Mouse (Mus musculus) forebrain, embryonic 15.5 days (tissue): ENCODE measurements at regions not wholly inside any gene's neighbourhood (a gene's known extent, or its start where the extent isn't known, plus 50 kb on each side); places are given as distances from the start of the nearest gene placed in this dataset.
A peak's percentile ranks its signal among the peaks of the same experiment; 100 is the strongest.
"Not testable (repeated sequence)": the region's sequence is repeated elsewhere in the genome, so short reads cannot be mapped to it uniquely, and the experiment has no call there.

Experiments
- ATAC-seq: fragments of 200-750 bp; cut with Nextera tagmentation; replicated peaks from 2 replicates; pipeline ENCODE4 v1.8.0; 2017; ENCODE audit warnings: mild to moderate bottlenecking, moderate TSS enrichment, moderate library complexity
- H3K27ac ChIP-seq: fragments of 300-500 bp; sonication (generic); replicated peaks from 2 replicates; pipeline ENCODE4 v1.5.1; 2015; ENCODE audit warnings: mild to moderate bottlenecking, inconsistent platforms
- H3K27me3 ChIP-seq: fragments of 300-500 bp; sonication (generic); 2 replicates; pipeline ENCODE4 v1.6.1; 2015; ENCODE audit warnings: inconsistent platforms
- H3K36me3 ChIP-seq: fragments of 300-500 bp; sonication (generic); 2 replicates; pipeline ENCODE4 v1.6.1; 2015; ENCODE audit warnings: mild to moderate bottlenecking, inconsistent platforms
- H3K4me1 ChIP-seq: fragments of 300-500 bp; sonication (generic); 2 replicates; pipeline ENCODE4 v1.6.1; 2015; ENCODE audit warnings: inconsistent platforms
- H3K4me2 ChIP-seq: fragments of 300-500 bp; sonication (generic); replicated peaks from 2 replicates; pipeline ENCODE4 v1.6.1; 2015; ENCODE audit warnings: mild to moderate bottlenecking, inconsistent platforms
- H3K4me3 ChIP-seq: fragments of 300-500 bp; sonication (generic); 2 replicates; pipeline ENCODE4 v1.5.1; 2015; ENCODE audit warnings: mild to moderate bottlenecking, inconsistent platforms
- H3K9ac ChIP-seq: fragments of 300-500 bp; sonication (generic); replicated peaks from 2 replicates; pipeline ENCODE4 v1.6.1; 2015; ENCODE audit warnings: mild to moderate bottlenecking, inconsistent platforms
- H3K9me3 ChIP-seq: fragments of 300-500 bp; sonication (generic); 2 replicates; pipeline ENCODE4 v1.6.1; 2016; ENCODE audit warnings: inconsistent platforms
- WGBS: fragments of 180-500 bp; shearing (Covaris S2); methylation state at CpG from one replicate; pipeline ENCODE4 v1.1.7; 2015; ENCODE audit warnings: mixed read lengths; 5-methylcytosine and 5-hydroxymethylcytosine counted together

DNA sequence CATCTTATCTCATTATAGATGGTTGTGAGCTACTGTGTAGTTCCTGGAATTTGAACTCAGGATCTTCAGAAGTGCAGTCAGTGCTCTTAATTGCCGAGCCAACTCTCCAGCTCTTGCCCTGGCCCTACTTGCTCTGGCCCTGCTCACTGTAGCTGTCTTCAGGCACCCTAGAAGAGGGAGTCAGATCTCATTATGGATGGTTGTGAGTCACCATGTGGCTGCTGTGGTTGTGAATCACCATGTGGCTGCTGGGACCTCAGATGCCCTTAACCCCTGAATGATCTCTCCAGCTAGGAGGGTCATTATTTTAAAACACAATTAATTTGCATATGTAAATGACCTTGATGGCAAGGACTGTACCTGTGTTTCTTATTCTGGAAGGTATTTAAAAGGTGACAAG is 249.1 kb upstream of the Pfkp start:
- no peaks in the 10 kb centered on the region for H3K36me3 ChIP-seq
- no peak overlapping the region for H3K27ac ChIP-seq
- no peaks in the 10 kb centered on the region for H3K27me3 ChIP-seq
- H3K9ac ChIP-seq = no peak overlapping the region
- WGBS = 91% methylated on average over 1 of the region's 1 CpGs
- no peaks in the 10 kb centered on the region for H3K9me3 ChIP-seq
- no peaks in the 10 kb centered on the region for H3K4me1 ChIP-seq
- no peak for ATAC-seq
- H3K4me3 ChIP-seq = no peak overlapping the region
- no peak overlapping the region for H3K4me2 ChIP-seq

DNA sequence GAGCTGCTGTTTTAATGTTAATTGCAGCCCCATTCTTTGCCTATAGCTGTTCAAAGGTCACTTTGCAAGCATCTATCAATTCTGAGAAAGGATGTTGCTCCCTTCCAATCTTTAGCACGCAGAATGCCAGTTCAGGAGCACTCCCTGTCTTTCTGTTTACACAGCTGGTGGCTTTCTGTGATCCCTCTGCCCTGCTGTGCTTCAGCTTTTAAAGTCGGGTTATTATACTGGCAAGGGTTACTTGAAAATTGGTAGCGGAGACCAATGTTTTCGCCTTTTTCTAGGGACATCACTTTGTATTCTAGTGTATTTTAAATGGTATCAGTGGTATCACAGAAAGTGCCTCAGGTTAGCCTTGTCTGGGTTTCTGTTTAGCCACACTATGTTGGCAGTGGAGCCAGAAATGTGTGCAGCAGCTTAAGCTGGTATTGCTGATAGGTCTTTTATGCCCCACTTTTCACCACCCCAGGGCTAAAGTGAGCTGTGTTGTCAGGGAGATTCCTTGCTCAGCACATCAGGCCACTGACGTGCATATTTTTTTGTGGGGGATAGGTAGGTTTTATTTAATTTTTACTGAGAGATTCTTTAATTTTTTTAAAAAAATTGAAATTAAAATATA is 243.0 kb upstream of the Pfkp start:
- no peaks in the 10 kb centered on the region for H3K36me3 ChIP-seq
- no peak overlapping the region for H3K9ac ChIP-seq
- no peak for ATAC-seq
- no peaks in the 10 kb centered on the region for H3K27me3 ChIP-seq
- H3K4me3 ChIP-seq = no peak overlapping the region
- H3K27ac ChIP-seq = no peak overlapping the region
- H3K4me1 ChIP-seq = no peaks in the 10 kb centered on the region
- no peak overlapping the region for H3K4me2 ChIP-seq
- WGBS = 22% methylated on average over 5 of the region's 5 CpGs
- no peaks in the 10 kb centered on the region for H3K9me3 ChIP-seq

DNA sequence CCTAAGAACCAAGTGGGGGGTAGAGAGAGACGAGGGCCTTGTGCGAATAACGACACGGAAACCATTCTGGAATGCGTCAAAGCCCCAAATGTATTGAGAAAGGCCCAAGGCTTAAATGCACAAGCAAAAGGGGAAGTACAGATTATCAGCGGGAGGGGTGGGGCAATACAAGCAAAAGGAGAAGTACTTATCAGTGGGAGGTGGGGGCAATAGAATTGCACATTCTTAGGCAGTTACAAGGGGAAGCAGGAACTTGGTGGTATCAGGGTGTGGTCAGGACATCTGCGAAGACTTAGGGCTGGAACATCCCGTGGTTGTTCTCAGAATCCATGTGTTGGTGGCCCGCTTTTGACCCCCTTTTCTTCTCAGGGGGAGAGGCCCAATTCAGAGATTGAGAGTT is 240.9 kb upstream of the Pfkp start:
- H3K36me3 ChIP-seq, H3K27me3 ChIP-seq, H3K4me2 ChIP-seq, H3K27ac ChIP-seq, H3K4me1 ChIP-seq, ATAC-seq, H3K9ac ChIP-seq, H3K9me3 ChIP-seq, H3K4me3 ChIP-seq: not testable (repeated sequence)
- 81% methylated on average over 9 of the region's 9 CpGs for WGBS

DNA sequence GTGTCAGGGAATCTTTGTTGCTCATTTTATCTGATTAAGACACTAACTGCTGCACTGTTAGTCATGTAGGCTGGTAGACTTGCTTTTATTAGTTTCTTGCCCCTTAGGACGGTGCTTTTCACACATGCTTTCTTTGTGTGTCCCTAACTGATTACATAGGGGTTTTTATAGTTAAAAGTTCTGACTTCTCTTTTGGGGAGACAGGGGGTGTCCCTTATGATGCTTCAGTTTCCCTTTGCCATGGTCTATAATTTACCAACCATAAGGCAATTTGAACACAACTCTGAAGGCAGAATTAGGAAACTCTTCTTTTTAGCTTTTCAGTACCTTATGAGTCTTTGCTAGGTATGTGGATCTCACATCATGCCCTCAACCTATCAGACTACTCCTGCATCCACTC is 239.8 kb upstream of the Pfkp start:
- WGBS = 95% methylated on average over 1 of the region's 1 CpGs
- H3K36me3 ChIP-seq = no peaks in the 10 kb centered on the region
- H3K9ac ChIP-seq = no peak overlapping the region
- no peaks in the 10 kb centered on the region for H3K27me3 ChIP-seq
- H3K9me3 ChIP-seq = no peaks in the 10 kb centered on the region
- no peak overlapping the region for H3K27ac ChIP-seq
- H3K4me3 ChIP-seq = no peak overlapping the region
- ATAC-seq = no peak
- no peak overlapping the region for H3K4me2 ChIP-seq
- no peaks in the 10 kb centered on the region for H3K4me1 ChIP-seq

DNA sequence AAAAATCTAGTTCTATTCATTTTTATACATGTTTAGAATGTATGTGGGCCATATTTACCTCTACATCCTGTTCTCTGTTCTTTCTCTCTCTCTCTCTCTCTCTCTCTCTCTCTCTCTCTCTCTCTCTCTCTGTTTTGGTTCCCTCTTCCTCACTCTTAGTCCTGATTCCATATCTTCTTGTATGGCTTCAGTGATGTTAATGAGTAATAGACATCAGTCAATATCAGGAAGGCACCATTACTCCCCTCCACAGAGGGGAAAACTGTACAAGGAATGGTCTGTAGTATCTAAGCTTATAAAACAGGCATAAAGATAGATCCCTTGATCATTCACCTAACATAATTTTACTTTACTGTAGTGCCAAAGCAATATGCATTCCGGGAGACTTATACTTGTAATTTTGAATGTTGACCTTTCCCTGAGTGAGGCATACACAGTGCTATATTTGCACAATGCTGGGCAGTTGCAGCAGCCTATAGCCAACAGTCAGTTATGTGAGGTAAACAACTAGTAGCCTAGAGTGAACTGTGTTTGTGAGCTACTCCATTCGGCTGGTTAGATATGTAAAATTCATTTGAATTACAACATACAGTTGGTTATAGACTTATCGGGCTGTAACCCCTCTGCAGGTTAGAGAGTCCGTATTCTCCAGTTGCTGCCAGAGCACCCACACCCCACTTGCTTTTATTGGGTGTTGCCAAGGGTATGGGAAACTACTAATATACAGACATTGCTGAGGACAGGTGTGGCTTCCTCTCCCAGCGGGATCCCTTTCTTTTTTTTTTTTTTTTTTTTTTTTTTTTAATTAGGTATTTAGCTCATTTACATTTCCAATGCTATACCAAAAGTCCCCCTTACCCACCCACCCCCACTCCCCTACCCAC is 228.7 kb upstream of the Pfkp start:
- Histone ChIP-seq H3K9me3 (no peaks in the 10 kb centered on the region), H3K4me2 (no peak overlapping the region), H3K27me3 (no peaks in the 10 kb centered on the region), H3K9ac (no peak overlapping the region), H3K4me3 (no peak overlapping the region), H3K27ac (no peak overlapping the region), H3K36me3 (no peaks in the 10 kb centered on the region), H3K4me1 (no peaks in the 10 kb centered on the region)
- ATAC-seq = no peak
- 93% methylated on average over 5 of the region's 5 CpGs for WGBS

DNA sequence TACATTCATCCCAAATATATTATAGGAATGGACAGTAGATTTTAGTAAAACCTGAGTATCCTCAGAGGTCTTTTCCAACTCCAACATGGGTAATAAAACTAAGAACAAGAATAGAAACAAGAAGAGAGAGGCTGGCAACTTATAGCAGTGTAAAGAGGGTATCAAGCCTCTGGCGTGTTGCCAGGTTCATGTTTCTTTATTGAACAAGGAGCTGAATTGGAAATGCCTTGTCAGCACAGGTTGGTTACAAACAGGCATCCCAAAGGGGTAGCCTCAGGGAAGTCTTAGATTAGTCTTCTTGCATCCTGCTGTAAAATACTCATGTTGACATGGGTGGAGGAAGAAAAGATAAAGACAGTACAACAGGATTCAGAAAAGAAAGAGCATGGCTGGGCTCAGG is 213.6 kb upstream of the Pfkp start:
- Histone ChIP-seq H3K9ac (no peak overlapping the region), H3K4me1 (no peaks in the 10 kb centered on the region), H3K9me3 (no peaks in the 10 kb centered on the region), H3K27me3 (no peaks in the 10 kb centered on the region), H3K27ac (no peak overlapping the region), H3K4me3 (no peak overlapping the region), H3K4me2 (no peak overlapping the region), H3K36me3 (no peaks in the 10 kb centered on the region)
- WGBS = 71% methylated on average over 1 of the region's 1 CpGs
- no peak for ATAC-seq

DNA sequence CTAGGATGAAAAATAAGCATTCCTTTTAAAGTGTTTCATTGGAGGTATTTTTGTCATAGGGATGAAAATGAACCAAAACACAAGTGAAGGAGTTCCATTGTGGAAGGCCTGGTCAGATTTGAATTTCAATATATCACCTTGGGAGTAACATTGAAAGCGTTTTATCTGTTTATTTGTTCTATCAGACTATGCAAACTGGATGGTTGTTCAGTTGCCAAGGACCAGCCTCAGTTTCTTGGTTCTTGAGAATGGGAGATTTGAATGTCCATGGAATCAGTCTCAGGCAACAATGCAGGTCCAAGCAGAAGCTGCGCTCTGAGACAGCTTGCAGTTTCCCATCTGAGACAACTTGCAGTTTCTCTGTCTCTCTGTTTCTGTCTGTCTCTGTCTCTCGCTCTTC is 211.0 kb upstream of the Pfkp start:
- no peak for ATAC-seq
- Histone ChIP-seq H3K4me2 (no peak overlapping the region), H3K4me3 (no peak overlapping the region), H3K9me3 (no peaks in the 10 kb centered on the region), H3K4me1 (no peaks in the 10 kb centered on the region), H3K36me3 (no peaks in the 10 kb centered on the region), H3K27me3 (no peaks in the 10 kb centered on the region), H3K27ac (no peak overlapping the region), H3K9ac (no peak overlapping the region)
- WGBS = 94% methylated on average over 3 of the region's 3 CpGs

DNA sequence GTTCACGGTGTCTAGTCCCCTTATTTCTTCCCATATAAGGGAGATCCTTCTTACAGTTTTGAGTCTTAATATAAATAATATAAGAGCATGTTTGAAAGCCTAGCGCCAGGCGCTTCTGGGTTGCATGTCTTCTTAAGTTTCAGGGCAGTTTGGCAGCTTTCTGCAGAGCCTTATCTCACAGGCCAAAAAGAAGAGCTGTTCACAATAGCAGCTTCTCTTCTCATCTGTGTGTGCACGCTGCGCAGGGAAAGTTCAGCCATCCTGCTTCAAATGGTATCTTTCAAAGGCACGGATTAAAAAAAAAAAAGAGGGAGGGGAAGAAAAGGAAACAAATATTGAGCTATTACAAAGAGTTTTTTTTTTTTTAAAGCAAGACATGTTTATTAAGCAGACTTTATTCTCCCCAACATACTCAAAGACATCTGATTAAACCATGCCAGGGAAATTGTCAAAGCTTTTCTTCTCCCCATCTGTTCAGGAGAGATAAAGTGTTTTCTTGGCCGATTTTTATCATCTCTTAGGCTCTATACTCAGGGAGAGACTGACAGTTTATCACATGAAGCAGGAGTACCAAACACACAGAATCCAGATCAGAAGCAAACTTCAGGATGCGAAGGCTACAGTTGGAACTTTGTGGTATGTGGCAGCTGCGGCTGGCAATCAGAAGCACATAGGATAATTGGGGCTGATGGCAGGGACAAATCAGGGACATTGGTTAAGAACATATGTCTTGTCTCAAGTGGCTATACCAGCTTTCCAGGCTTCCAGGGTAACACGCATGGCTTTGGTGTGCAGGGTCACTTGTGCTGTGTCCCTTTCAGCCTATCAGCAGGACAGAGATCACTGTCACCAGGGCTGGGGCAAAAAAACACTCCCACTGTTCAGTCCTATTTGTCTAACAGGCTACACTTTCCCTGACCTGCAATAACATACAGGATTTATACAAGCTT is 206.9 kb upstream of the Pfkp start:
- Histone ChIP-seq H3K4me3 (no peak overlapping the region), H3K9me3 (no peaks in the 10 kb centered on the region), H3K9ac (no peak overlapping the region), H3K27me3 (no peaks in the 10 kb centered on the region), H3K4me2 (no peak overlapping the region), H3K4me1 (no peaks in the 10 kb centered on the region), H3K36me3 (no peaks in the 10 kb centered on the region), H3K27ac (no peak overlapping the region)
- no peak for ATAC-seq
- 58% methylated on average over 10 of the region's 10 CpGs for WGBS

DNA sequence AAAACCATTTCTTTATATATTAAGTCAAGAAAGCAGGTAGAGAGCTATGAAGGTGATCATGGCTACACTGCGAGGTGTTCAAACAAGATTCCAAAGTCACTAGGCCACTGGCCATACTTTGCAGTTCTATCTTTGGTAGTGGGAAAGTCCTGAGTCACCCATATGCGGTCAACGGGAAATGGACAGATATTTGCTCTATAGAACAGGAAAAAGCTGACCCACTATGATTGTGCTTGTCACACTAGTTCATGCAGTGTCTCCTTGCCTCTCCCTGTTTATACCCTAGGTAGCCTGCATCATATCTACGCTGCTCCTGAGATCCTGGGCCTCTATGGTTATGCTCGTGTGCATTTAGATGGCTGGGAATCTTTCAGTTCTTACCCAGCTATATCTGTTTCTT is 188.9 kb upstream of the Pfkp start:
- Histone ChIP-seq H3K4me3 (no peak overlapping the region), H3K36me3 (no peaks in the 10 kb centered on the region), H3K9ac (no peak overlapping the region), H3K9me3 (no peaks in the 10 kb centered on the region), H3K27ac (no peak overlapping the region), H3K4me2 (no peak overlapping the region), H3K27me3 (no peaks in the 10 kb centered on the region), H3K4me1 (no peaks in the 10 kb centered on the region)
- WGBS = 93% methylated on average over 5 of the region's 5 CpGs
- no peak for ATAC-seq

DNA sequence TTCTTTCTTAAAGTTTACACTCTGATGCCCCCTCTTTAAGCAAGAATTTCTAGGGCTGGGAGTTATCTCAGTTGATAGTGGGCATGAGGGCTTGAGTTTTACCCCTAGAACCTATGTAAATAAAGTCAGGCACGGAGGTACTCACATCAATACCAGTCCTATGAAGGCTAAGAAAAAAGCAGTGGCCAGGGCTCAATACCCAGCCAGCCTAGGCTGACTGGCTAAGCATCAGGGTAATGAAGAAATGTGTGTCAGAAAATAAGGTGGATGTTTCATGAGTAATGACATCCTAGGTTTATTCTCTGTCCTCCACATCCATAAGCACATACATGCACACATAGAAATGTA is 188.5 kb upstream of the Pfkp start:
- no peaks in the 10 kb centered on the region for H3K36me3 ChIP-seq
- 78% methylated on average over 1 of the region's 1 CpGs for WGBS
- H3K4me1 ChIP-seq = no peaks in the 10 kb centered on the region
- no peak overlapping the region for H3K4me2 ChIP-seq
- no peaks in the 10 kb centered on the region for H3K27me3 ChIP-seq
- H3K27ac ChIP-seq = no peak overlapping the region
- no peak overlapping the region for H3K9ac ChIP-seq
- peak; percentile 49 for ATAC-seq
- H3K9me3 ChIP-seq = no peaks in the 10 kb centered on the region
- H3K4me3 ChIP-seq = no peak overlapping the region

DNA sequence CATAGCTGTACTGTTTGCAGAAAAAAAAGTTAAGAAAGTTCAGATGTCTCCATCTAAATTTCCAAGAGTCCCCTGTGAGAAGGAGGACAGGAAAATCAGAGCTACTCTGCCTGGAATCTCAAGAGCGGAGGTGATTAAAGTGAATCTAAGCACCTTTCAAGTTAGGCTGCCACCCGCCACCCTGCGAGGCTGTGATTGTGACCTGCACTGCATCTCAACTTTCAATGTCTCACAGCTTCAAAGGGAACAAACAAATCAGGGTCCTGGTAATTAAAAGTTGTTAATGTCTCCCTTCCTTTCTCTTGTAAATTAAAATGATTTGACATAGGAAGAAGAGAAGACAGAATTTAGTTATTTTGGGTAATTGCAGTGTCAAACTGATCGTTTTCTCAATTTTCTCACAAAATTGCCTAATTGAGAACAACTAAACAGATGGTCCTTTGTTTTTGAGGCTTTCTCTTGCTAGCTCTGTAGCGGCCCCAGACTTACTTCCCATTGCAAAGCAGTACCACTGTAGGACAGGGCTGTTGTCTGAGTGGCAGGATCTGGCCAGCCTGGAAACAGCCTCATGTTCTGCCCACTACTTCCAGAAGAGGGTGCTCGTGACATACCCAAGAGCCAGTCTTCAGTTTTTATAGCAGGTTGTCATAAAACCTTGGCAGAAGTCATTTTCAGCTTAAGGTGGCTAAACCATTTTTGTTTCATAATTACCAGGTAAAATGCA is 187.9 kb upstream of the Pfkp start:
- no peak overlapping the region for H3K9ac ChIP-seq

DNA sequence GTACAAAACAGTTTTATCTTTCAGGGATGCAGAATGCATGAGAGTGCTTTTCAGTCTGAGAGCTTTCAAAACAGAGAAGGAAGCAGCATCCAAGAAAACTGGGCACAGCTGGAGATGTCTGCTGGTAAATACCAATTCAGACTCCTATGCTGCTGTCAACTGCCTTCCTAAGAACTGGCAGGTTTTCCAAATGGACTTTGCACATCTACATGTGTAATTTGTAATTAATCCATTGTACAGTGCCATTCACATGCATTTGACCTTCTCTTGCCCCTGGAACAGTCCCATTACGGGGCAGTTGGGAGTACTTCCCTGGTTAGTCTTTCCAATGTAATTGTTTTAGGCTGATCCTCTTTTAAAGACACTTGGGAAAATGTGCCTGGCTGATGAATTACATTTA is 181.3 kb upstream of the Pfkp start:
- Histone ChIP-seq H3K4me2 (no peak overlapping the region), H3K9ac (no peak overlapping the region), H3K27me3 (no peaks in the 10 kb centered on the region), H3K27ac (no peak overlapping the region), H3K4me3 (no peak overlapping the region), H3K4me1 (no peaks in the 10 kb centered on the region), H3K9me3 (no peaks in the 10 kb centered on the region), H3K36me3 (no peaks in the 10 kb centered on the region)
- 43% methylated on average over 1 of the region's 1 CpGs for WGBS
- ATAC-seq = peak; percentile 58; the same call in 1 of the 2 replicates

More for the DNA sequence above, 187.9 kb upstream of the Pfkp start:
- no peaks in the 10 kb centered on the region for H3K27me3 ChIP-seq
- 14% methylated on average over 6 of the region's 6 CpGs for WGBS
- no peaks in the 10 kb centered on the region for H3K36me3 ChIP-seq
- H3K27ac ChIP-seq = no peak overlapping the region
- H3K4me3 ChIP-seq = no peak overlapping the region
- no peak overlapping the region for H3K4me2 ChIP-seq
- H3K9me3 ChIP-seq = no peaks in the 10 kb centered on the region
- no peaks in the 10 kb centered on the region for H3K4me1 ChIP-seq
- peak; percentile 99 for ATAC-seq
